Mouse (Mus musculus) erythroblast, embryonic 14.5 days (primary cell): ENCODE data around the gene Ube2s. TPM values are rescaled to one million over a fixed set of nuclear protein-coding genes. Genes with fewer than 3 reads are reported as not detected.
A peak's percentile ranks its signal among the peaks of the same experiment; 100 is the strongest.

Experiments used
- H3K27me3 ChIP-seq: 2 replicates; pipeline ENCODE4 v1.6.1; 2012; ENCODE audit warnings: inconsistent platforms; ENCODE audit not compliant: control insufficient read depth
- H3K36me3 ChIP-seq: 2 replicates; pipeline ENCODE4 v1.6.1; 2012; ENCODE audit warnings: mild to moderate bottlenecking, inconsistent platforms; ENCODE audit not compliant: control insufficient read depth
- H3K4me1 ChIP-seq: 2 replicates; pipeline ENCODE4 v1.6.1; 2012; ENCODE audit warnings: inconsistent platforms; ENCODE audit not compliant: control insufficient read depth
- H3K4me3 ChIP-seq: replicated peaks from 2 replicates; pipeline ENCODE3; 2012; ENCODE audit warnings: moderate library complexity, mild to moderate bottlenecking, inconsistent platforms
- H3K9me3 ChIP-seq: 2 replicates; pipeline ENCODE4 v1.6.1; 2012; ENCODE audit warnings: low read length, inconsistent platforms, mixed read lengths; ENCODE audit not compliant: control insufficient read depth
- GATA1 ChIP-seq: IDR thresholded peaks from 2 replicates; pipeline ENCODE4 v1.6.1; 2012; ENCODE audit warnings: low read length, inconsistent platforms, mixed read lengths
- TAL1 ChIP-seq: IDR thresholded peaks from 3 replicates; pipeline ENCODE4 v1.6.1; 2012; ENCODE audit warnings: low read length, inconsistent platforms, mixed read lengths
- polyA plus RNA-seq: library from polyadenylated mRNA; stranded (reverse); fragments of >175 nt; gene quantifications from 2 replicates; pipeline ENCODE4 v1.2.3, GENCODE M21; 2012

Gene Ube2s
- polyA plus RNA-seq, 1 experiment, result 142 TPM

DNA sequence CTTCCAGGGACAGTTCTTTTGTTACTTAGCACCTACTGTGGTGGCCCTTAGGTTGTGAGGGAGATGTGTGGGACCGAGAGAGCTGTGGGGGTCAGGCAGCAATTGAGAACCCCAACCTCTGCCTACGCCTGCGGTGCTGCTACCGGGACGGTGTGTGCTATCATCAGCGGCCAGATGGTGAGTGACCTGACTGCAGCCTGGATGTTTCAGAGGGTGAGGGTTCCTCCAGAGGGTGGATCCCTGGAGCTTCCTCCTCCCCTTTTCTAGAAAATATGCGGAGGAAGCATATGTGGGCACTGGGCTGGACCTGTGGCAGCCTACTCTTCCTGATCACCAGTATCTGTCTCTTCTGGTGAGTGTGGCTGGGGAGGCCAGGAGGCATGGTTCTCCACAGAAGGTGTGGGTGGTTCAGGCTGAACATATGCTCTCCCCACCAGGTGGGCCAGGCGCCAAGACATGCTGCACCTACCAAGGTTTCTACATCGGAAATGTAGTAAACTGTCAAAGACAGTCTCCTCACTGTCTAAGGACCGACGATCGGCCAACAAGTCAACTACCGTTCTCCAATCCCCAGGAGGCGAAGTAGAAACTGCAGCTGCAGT is 28.6 kb downstream of the Ube2s start:
- H3K4me1 ChIP-seq, result peaks cover 52% of the 10 kb centered on the region

GRCm38 (mm10) chr7:4782759-4783158 is 29.6 kb downstream of the Ube2s start, which contains the start of the genes Il11 and Tmem190:
Il11 (minus strand) TSS chr7:4782859.
Tmem190 (plus strand) TSS chr7:4782937.
- no peak for TF ChIP-seq TAL1
- no peak for TF ChIP-seq GATA1
- Histone ChIP-seq H3K27me3 (peaks cover 42% of the 10 kb centered on the region), H3K4me1 (peaks cover 46% of the 10 kb centered on the region), H3K36me3 (peaks cover 22% of the 10 kb centered on the region), H3K4me3 (no peak within 1 kb of the TSS), H3K9me3 (no peaks in the 10 kb centered on the region)

More for the DNA sequence above, 28.6 kb downstream of the Ube2s start:
- no peak overlapping the region for H3K4me3 ChIP-seq
- H3K9me3 ChIP-seq, result no peaks in the 10 kb centered on the region
- H3K36me3 ChIP-seq, result peaks cover 22% of the 10 kb centered on the region
- no peak for TF ChIP-seq GATA1
- peak; percentile 38 for TF ChIP-seq TAL1
- peaks cover 32% of the 10 kb centered on the region for H3K27me3 ChIP-seq

GRCm38 (mm10) chr7:4782130-4782529 is 30.3 kb downstream of the Ube2s start:
- TF ChIP-seq GATA1 (no peak), TAL1 (no peak)
- Histone ChIP-seq H3K4me3 (no peak overlapping the region), H3K4me1 (peaks cover 44% of the 10 kb centered on the region), H3K36me3 (peaks cover 22% of the 10 kb centered on the region), H3K9me3 (no peaks in the 10 kb centered on the region; the same call in 1 of the 2 replicates), H3K27me3 (peaks cover 48% of the 10 kb centered on the region)

DNA sequence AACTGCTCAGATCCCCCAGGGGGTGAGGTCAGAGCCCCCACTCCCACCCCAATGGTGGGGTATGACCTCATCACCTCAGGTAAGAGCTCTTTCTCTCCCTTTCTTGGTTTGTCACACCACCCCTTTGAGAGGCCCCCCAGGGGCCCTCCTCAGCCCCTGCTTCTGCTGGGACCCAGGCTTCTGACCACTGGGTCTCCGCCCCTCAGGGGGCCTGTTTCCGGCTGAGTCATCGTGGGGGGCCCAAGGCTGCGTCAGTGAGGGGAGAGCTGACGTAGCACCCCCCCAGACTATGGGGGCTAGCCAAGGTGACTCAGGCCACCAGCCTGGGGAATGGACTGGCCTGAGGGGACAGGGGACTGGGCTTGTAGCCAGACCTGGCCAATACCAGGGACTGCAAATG is 32.5 kb downstream of the Ube2s start:
- Histone ChIP-seq H3K36me3 (peaks cover 14% of the 10 kb centered on the region), H3K27me3 (peaks cover 70% of the 10 kb centered on the region), H3K4me1 (peaks cover 38% of the 10 kb centered on the region), H3K4me3 (no peak overlapping the region), H3K9me3 (peaks cover 2% of the 10 kb centered on the region; the same call in 1 of the 2 replicates)
- TF ChIP-seq TAL1 (no peak), GATA1 (no peak)

DNA sequence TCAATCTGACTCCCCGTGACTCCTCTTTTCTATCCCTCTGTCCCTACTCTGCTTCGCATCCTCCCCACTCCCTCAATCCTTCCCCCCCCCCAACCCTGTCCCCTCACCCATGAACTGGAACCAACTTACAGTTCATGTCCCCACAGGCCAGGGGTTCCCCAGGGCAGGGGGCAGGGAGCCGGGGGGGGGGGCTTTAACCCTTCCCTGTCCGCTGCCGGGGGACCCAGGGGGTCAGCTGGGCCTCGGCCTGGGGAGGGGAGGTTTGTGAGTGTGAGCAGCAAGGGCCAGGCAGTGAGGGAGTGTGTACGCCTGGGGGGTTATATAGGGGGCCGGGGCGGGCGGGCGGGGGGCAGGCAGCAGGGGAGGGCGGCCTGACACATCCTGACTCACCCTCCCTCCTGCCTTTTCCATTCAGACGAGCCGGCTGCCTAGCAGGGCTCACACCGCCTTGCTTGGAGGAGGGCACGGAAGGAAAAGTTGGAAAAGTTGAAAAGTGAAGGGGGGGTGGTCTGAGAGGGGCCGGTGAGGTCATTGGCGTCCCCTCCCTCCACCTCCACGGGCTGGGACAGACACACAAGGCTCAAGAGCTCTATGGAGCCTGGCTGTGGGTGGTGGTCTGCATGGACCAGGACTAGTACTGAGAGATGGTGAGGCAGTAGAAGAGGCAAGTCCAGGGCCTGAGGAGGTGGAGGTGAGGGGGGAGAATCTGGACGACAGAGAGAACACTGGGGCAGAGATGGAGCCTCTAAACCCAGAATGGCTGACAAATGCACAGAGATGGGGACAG is 34.3 kb downstream of the Ube2s start:
- Histone ChIP-seq H3K4me3 (no peak overlapping the region), H3K4me1 (peaks cover 19% of the 10 kb centered on the region), H3K36me3 (no peaks in the 10 kb centered on the region), H3K27me3 (peaks cover 86% of the 10 kb centered on the region), H3K9me3 (peaks cover 2% of the 10 kb centered on the region; the same call in 1 of the 2 replicates)
- TF ChIP-seq TAL1, result no peak

- peaks cover 17% of the 10 kb centered on the region for H3K4me1 ChIP-seq
- no peaks in the 10 kb centered on the region for H3K36me3 ChIP-seq
- H3K4me3 ChIP-seq, result peak overlapping the region; percentile 18
- peaks cover 86% of the 10 kb centered on the region for H3K27me3 ChIP-seq
- H3K9me3 ChIP-seq, result peaks cover 2% of the 10 kb centered on the region; the same call in 1 of the 2 replicates
- TF ChIP-seq GATA1 (no peak), TAL1 (no peak)
Observed at GRCm38 (mm10) chr7:4776861-4777830, 35.2 kb downstream of the Ube2s start.

DNA sequence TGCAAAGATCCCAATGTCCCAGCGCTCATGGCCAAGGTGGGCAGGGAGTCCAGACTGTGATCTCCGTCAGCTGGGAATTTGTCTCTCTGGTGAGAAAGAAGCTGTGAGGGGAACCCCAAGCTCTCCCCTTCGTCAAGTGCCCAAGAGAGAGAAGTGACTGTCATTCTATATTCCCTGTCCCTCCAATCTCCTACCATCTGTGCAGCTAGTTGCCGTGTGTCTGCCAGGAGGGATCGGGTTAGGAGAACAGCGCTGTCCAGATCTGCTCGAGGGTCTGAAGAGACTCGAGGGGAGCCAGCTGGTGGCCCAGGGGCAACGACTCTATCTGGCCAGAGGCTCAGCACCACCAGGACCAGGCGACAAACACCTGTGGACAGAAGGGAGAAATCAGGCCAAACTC is 36.3 kb downstream of the Ube2s start:
- Histone ChIP-seq H3K4me3 (no peak overlapping the region), H3K27me3 (peaks cover 77% of the 10 kb centered on the region), H3K36me3 (no peaks in the 10 kb centered on the region), H3K9me3 (peaks cover 2% of the 10 kb centered on the region; the same call in 1 of the 2 replicates), H3K4me1 (peaks cover 17% of the 10 kb centered on the region)
- TF ChIP-seq TAL1 (no peak), GATA1 (no peak)

- no peaks in the 10 kb centered on the region for H3K36me3 ChIP-seq
- peaks cover 50% of the 10 kb centered on the region for H3K27me3 ChIP-seq
- H3K4me3 ChIP-seq, result no peak within 1 kb of the TSS
- no peaks in the 10 kb centered on the region for H3K4me1 ChIP-seq
- no peaks in the 10 kb centered on the region; the same call in 1 of the 2 replicates for H3K9me3 ChIP-seq
- TF ChIP-seq GATA1, result no peak
- no peak for TF ChIP-seq TAL1
Observed at GRCm38 (mm10) chr7:4771202-4771601, 41.2 kb downstream of the Ube2s start, which contains the start of gene Fam71e2. Fam71e2 (minus strand) TSS chr7:4771302.
